Mouse (Mus musculus) ES-E14 (cell line): ENCODE results near the gene Lgmn.

Source experiments
- MAFK ChIP-seq: IDR thresholded peaks from 2 replicates; pipeline ENCODE4 v1.6.1; 2014; ENCODE audit warnings: mild to moderate bottlenecking, low read depth, low read length, inconsistent platforms; ENCODE audit not compliant: insufficient read depth
- ZC3H11A ChIP-seq: IDR thresholded peaks from 2 replicates; pipeline ENCODE4 v1.6.1; 2012; ENCODE audit warnings: low read depth, mild to moderate bottlenecking, inconsistent platforms, low read length, borderline replicate concordance
- ZNF384 ChIP-seq: IDR thresholded peaks from 2 replicates; pipeline ENCODE4 v1.6.1; 2012; ENCODE audit warnings: low read depth, low read length, inconsistent platforms

GRCm38 (mm10) chr12:102430228-102430627 lies 9.4 kb downstream of the Lgmn start:
- TF ChIP-seq ZC3H11A (no peak), MAFK (no peak), ZNF384 (no peak)
